Mouse (Mus musculus): ENCODE measurements at regions not wholly inside any gene's neighbourhood (a gene's known extent, or its start where the extent isn't known, plus 50 kb on each side); places are given as distances from the start of the nearest gene placed in this dataset.

GRCm38 (mm10) chr16:93014991-93015390, 189.0 kb upstream of the Runx1 start:
- TF ChIP-seq CTCF (IDR thresholded peaks at IDR 0.05; ENCODE audit: control insufficient read depth, insufficient read depth, insufficient replicate concordance, low read depth, low read length) (no peak), POLR2A (IDR thresholded peaks at IDR 0.05; ENCODE audit: control insufficient read depth, low read depth, low read length) (no peak)
